Mouse (Mus musculus): ENCODE results near the gene Usp54.

Usp54 gene

DNA sequence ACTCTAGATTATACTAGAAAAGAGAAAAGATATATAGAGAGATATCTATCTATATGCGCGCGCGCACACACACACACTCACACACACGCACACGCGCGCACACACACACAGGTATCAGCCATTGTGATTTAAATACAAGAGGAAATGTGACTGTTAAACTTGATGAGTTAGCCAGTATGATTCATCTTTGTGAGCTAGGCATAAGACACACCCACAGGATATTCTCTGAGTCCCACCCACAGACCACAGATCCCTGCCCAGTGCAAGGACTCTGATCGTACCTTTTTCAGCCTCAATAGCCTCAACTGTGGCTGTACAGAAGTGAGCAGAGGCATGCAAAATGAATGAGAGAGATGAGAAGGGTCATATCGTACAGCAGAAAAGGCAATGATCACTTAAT is 137.9 kb downstream of the Usp54 start:
- DNase-seq (ENCODE audit: low read depth, low spot score): no peak

DNA sequence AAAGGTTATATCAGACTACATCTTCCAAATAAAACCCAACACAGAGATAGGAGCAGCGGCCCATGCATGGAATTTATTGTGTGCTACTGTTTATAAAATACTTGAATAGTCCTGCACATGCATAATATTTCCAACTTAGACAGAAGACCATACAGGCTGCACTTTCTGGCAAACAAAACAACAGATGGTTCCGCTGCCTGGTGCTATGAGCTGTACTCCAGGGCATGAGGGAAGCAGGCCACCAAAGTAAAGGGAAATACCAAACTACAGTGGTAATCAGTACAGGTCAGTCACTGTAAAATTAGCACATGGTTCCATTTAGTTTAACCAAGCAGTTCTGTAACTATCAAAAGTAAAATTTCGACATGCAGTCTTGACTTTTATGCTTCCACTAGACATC is 140.9 kb downstream of the Usp54 start:
- DNase-seq (ENCODE audit: low read depth, low spot score): no peak
